Mouse (Mus musculus) kidney, postnatal 25 days (tissue): ENCODE data around the gene Tnpo1.

Experiments
- DNase-seq, 2 experiments: peaks; one replicate each; pipeline ENCODE4 v3.0.0; 2021; ENCODE audit warnings: mixed read lengths in 2 of 2

Tnpo1 gene

DNA sequence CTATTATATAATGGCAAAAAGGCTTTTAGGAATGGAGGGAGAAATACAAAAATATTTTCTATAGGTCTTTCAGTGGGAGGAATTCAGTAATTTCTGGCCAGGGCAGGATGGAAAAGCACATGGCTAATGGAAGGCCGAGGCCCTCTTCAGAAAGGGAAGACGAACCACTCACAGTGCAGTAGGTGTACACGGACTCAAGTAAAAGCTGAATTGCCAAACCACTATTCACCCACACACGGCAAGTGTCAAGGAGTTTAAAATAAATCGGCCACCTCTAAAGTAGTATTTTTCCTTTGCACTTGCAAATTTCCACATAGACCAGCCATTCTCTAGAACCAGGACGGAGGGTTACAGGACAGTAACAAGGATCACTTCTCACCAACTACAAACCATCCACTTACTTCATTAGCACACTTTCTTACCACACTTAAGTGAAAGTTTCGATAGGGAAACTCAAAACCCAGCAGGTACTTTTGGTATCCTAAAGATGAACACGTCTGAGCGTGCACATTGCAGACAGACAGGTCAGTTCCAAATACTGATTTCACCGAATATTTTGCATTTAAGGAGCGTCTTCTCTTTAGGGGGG lies 1.2 kb downstream of the Tnpo1 start:
- DNase-seq: no peak

DNA sequence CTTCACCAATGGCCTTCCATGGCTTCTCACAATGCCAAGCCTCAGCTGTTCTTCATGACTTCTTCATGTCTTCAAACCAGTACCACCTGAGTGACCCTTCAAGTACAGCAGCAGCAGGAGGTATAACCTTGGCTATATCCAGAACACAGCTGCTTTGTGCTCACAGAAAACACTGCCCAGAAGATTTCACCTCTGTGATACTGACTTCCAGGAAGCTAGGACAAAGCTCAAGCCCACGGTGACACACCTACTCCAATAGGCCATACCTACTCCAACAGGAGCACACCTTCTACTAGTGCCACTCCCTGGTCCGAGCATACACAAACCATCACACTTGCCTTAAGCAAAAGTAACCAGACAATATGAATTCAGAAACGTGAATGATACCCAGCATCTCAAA lies 3.4 kb downstream of the Tnpo1 start:
- no peak for DNase-seq

DNA sequence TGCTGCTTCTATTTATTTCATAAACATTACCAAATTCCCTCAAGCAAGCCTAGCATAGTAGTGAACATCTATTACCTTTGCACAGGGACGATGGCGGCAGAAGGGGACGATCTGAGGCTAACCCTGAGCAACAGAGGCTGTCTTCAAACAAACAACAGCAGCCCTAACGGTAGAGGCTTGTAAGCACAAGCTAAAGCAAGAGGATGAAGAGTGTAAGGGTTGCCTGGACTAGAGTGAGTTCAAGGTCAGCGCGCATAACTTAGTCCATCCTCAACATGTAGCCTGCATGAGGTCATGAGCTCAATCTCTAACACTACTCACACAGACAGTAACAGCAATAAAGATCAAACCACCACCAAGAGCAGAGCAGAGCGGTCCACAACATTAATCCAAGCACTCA lies 4.9 kb downstream of the Tnpo1 start:
- DNase-seq: no peak

DNA sequence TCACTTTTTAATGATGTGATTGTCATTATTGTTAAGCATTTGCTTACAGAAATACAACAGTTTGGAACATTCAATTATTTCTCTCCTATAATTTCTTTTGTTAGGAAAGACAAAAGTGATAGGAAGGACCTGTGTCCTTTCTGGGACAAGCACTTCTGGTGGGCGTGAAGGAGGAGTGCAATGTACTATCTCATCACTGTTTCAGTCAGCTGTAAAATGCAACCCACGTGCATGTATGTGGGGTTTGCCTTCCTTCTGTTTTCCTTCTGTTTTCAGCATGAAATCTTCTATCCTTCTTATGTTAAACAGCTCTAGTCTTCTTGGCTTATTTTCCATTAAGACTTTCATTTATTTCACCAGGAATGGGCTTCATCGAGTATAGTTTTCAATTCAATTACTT lies 5.9 kb downstream of the Tnpo1 start:
- DNase-seq: no peak

DNA sequence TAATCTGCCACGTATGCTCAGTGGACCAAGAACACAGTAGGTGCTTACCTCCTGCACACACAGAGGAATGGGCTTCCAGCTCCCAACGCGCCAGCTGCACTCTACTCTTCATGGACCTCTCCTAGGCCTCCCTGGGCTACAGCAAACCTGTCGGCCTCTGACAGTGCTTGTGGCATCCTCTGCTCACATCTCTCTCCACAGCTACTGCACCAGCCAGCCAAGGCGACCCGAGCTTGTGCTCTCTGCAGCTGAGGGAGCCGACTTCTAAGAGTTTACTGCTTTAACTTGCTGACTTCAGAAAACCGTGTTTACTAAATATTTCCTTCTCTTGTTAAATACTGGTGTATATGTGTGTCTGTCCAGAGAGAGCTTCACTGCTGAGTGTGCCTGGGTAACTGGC lies 6.5 kb downstream of the Tnpo1 start:
- no peak for DNase-seq

DNA sequence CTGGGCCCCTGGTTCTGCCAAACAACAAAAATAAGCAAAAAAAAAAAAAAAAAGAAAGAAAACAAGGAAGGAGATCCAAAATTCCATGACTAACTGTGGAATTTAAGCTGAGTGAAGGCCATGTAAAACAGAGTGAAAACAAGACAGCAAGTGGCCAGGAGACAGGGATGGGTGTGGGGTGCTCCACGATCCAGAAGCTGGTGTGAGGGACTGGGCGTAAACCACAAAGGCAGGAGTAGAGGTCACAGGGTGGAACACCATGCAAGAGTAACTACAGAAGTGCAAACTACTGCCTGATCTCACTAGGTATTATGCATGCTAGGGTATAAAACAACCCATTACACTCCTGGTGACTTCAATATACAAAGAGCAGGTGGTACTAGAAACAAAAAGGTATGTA lies 8.3 kb downstream of the Tnpo1 start:
- peak in 1 of 2 experiments; percentile 54 for DNase-seq

DNA sequence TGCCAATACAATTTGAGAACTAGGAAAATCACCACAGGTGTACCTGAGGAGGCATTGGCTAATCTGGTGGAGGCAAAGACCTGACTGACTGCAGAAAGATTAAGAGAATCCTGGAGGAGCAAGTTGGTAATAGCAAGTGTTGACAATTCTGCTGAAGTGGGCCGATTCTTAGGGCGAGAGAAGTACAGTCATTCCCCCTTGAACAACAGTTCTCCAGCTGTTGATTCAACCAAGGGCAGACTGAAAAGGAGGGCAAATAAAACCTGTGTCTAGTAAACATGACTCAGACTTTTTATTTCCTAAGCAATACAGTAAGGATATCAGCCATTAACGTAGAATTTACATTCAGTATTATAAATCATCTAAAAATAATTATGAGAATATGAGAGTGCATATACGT lies 10.6 kb downstream of the Tnpo1 start:
- no peak for DNase-seq

DNA sequence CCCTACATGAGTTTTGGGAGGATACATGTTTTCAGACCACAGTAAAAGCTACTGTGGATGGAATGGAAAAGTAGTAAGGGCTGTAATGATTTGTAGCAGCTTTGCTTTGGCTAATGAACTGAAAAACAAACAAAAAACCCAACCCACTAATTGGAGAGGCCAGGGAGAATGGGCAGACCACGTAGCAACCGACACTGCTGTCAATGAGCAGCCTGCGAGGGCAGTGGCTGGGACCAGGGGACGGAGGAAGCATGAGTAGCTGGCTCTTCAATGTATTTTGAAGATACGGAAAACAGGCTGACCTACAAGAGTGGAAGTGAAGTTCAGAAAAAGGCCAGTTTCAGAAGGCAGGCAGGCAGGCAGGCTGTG lies 11.4 kb downstream of the Tnpo1 start:
- no peak for DNase-seq

DNA sequence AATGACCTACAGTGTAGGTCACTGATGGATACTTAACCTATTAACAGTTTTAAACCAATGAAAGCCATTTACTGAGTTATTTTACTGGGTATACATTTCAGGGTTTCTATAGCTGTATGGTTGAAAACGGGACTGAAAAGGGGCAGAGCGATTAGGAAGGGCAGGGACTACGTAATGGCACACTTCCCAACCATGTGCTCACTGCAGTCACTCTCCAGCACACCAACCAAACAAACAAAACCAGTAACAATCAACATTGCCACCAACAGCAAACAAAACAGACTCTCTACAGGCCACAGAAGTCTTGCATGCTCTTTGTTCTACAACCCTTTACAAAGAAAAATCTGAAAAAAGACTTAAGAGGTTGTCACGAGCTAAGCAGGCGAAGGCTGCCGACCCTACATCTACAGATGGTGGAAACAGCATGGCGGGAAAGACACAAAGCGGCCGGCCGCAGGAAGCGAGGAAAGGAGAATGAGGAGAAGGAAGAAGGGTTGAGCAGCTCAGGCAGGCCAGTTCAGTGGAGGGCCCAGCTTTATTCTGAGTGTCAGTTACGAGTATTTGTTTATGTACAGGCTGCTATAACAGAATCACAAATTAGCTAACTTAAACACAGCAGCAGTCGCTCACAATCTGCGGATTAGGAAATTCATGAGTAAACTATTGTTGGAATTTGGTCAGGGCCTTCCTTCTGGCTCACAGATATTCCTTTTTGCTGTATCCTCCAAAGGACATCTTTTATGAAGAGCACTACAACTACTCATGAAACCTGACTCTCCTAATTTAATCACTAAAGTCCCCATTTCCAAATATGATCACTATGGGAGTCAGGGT lies 12.0 kb downstream of the Tnpo1 start:
- no peak for DNase-seq

DNA sequence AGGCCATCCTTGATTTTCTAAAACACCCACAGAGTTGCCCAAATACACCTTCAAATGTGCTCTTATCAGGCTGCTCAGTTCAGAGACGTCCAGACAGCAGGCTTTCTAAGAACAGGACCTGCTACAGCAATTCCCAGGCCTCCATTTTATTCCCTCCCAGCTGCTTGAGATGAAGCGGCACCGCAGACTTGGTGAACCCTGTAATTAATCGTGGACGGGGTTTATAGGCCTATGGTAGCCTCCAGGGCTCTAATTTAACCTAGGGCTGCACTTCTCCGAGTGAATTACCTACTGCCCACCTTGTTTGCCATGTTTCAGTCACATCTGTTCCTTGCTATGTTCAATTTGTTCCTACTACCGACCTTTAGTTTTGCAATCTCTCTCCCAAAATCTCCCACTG lies 13.0 kb downstream of the Tnpo1 start:
- DNase-seq: no peak

DNA sequence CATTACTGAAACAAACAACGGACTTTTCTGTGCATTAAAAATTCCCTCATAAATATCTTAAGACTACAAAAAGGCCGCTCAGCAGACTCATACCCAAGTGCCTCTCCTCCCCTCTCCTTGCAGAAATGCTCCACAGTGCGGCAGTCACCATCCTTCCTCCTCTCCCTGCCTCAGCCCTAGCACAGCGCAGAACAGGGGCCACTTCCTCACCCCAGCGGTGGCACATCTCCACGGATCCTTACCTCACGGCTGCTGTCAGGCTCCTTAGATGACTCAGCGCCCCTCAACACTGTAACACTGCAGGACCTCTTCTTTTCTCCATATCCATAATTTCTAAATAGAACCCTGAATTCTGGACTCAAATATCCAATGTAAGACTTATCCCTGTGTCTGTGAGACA lies 13.6 kb downstream of the Tnpo1 start:
- DNase-seq: no peak

DNA sequence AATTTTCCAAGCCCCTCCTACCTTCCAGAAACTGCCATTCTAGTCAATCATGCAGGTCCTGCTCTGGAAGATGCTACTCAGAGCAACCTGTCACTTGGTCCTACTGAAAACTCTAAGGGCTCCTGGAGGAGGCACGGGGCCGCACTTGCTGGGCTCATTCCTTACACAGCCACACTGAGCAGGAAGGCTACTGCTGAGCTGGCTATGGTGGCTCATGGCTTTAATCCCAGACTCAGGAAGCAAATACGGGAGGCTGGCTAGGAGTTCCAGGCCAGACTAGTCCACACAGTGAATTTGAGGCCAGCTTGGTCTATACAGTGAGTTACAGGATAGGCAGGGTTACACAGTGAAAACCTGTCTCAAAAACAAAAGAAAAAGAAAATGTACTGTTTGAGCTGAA lies 15.4 kb downstream of the Tnpo1 start:
- no peak for DNase-seq

DNA sequence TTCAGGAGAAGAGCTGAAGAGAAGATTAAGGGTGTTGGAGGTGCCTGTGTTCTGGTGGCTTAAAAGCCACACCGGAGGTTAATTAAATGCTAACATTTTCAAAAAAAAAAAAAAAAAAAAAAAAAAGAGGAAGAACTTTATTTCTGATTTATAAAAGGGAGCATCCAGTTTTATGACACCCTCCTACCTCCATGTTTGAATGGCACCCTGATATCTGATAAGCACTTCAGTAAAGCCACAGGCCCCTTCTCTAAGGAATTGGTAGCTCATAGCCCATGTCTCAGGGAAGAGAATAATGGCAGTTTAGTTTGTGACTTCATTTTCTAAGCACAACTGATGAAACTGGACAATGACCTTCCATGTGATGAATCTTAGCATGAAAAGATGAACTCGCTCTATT lies 21.6 kb downstream of the Tnpo1 start:
- no peak for DNase-seq

DNA sequence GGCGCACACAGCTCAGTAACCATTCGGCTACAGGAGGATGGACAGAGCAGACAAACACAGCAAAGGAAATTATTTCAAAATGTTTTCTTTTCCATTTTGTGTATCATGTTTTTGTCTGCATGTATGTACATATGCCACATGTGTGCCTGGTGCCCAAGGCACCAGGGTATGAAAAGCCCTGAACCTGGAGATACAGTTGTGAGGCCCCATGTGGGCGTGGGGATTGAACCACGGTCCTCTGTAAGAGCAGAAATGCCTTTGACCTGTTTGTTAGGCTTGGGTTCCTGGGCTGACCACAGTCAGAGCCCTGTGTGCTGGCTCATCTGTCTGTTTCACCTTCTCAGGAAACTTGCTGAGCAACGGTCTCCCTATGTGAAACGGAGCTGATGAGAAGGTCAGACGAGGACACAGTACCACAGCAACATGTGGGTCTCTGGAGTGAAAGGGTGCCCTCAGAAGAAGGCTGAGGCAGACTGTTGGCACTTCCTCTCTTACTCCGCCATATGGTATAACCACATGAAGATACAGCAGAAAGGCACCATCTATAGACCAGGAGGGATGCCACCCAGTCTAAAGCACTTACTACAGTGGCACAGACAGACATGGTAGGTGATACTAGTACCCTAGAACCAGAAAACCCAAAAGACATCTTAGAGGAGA lies 23.7 kb downstream of the Tnpo1 start:
- DNase-seq: no peak

DNA sequence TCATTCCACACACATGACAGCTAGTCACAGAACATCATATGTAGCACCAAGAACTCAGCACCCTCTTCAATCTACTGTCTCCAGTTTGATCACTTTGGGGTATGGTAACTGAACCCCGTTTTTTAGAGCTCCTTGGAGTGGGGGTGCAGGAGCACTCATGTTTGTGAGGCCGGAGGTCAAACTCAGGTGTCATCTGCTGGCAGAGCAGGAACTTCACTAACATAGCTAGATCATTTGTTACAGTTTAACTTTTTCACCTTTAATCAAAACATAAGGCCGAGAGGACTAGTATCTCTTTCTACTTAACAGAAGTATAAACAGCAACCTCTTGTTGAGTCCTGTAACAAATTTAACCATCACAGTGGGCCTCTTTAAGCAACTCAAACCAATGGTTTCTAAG lies 26.6 kb downstream of the Tnpo1 start:
- DNase-seq: peak; percentile 38 to 54

DNA sequence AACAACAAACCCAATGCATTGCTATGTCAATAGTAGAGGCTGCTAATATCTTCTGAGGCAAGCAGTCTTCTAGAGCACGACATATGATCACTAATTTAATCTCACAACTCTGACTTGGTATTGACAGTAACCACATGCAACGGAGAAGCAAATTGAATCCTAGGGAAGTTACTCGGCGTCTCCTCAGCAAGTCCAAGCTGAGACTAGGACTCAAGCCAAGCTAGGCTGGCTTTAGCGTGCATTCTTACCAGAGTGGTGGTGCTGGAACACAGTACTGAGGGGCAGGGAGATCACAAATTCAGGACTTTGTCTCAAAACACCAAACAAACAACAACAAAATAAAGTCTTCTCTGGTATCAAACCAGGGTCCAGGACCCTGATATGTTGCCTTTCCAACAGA lies 28.6 kb downstream of the Tnpo1 start:
- peak; percentile 39 to 48 for DNase-seq

DNA sequence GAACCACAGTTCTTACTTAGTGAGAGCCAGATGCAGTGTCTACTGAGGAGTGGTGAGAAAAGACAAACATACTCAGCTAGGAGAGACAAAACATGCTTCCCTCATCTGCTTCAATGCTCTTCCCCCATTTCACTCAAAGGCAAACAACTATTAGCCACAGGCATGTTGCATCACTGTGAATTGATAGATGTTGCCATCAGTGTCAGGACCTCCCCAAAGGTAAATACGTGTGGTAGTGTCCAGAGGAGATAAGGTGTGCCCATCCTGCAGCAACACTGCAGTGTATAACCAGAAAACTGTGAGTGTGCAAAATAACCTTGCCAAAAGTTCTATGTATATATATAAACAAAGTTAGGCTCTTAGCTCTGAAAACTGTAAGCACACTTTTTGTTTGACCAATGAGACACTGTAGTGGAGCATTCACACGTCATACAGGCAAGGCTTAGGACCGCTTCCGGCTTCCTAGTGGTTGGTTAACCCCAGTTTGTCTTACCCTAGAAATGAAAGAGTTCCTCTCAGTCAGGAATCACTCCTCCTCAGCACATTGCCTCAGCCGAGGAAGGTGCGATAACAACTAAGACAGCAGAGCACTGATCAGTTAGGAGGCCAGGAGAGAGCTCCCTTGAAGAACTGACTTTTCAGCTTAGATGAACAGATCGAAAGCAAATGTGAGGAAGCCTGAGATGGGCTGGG lies 29.6 kb downstream of the Tnpo1 start:
- no peak for DNase-seq

DNA sequence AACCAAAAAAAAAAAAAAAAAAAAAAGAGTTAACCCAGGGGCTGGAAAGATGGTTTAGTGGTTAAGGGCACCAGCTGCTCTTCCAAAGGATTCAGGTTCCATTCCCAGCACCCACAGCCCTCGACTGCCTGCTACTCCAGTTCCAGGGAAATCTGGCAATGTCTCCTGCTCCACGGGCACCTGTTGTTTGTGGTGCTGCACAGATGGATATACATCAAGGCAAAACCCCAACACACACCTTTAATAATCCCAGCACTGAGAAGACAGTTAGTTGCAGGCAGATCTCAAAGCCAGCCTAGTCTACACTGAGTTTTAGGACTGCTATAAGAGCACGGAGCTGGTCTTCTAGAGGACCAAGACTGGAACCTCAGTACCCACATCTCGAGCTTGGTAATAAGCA lies 30.2 kb downstream of the Tnpo1 start:
- DNase-seq: no peak

DNA sequence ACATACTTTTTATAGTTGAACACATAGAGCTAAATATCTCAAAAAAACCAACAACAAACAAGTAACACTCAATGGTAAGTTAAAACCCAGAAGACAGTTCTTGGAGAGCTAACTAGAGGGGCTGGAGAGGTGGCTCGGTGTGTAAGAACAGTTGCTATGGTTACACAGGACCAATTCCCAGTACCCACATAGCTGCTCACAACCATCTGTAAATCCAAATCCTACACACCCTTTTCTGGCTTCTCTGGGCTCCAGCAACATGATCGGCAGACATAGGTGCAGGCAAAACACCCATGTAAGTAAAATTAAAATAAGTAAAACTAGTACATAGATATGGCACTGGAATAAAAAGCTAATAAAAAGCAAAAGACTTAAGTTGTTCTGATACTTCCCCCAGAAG lies 31.3 kb downstream of the Tnpo1 start:
- no peak for DNase-seq

DNA sequence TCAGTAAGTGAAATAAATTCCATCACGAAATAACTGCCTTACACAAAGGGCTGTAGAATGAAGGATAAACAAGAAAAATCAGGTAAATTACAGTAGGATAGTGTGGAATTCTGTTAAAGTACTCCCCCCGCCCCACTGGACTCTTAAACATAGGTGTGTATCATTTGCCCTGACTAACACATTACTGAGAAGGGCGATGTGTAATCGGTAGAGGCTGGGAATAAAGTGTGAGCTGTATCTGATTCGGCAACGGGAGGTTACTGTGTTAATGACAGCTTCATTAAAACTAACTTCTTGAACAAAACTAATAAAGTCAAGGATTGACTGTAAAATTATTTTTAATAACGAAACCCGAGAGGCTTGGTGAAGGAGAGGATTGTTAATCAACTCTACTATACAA lies 34.7 kb downstream of the Tnpo1 start:
- no peak for DNase-seq

DNA sequence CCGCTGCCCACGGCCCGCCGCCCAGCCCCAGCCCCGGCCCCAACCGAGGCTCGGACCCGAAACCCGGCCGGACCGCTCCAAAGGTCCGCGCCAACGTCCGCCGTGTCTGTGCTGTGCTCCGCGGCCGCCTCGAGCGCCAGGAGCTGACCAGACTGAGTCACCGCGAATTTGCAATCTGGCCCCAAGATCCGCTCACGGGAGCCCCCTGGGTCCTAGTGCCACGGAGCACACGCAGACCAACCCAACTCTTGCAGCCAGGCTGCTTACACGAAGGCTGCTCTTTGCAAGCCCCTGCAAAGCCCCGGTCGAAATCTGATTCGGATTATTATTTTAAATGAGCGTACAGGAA lies 35.3 kb downstream of the Tnpo1 start:
- peak; percentile 88 to 92 for DNase-seq

DNA sequence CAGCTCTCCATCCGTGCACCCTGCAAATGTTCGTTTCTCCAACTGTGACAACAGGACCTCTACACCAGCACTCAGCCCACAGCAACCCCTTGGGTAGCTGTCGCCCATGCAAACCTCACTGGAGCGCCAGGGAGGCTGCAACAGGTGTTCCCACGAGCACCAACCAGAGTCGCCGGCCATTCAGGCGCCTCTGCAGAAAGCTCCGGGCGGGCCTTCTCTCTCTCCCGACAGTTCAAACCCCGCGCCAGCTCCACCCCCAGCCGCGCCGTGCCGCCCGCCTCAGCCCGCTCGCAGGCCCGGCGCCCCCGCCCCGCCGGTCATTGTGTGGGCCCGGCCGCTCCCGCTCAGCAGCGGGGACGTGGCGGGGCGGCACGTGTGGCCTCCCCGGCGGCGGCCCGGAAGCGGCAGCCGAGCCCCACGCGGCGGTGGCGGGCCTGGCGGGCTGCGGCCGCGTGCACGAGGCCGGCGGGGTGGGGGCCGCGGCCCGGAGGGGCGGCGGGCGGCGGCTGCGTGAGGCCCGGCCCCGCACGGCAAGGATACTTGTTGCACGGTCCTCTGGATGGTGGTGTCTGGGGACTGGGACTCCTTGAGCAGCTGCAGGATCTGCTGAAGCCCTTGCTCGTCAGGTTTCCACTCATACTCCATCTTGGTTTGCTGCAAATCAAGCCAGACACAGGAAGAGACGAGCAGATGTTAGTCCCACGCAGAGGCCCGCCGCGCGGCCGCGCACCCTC lies 35.9 kb downstream of the Tnpo1 start:
- peak; percentile 62 to 76 for DNase-seq

DNA sequence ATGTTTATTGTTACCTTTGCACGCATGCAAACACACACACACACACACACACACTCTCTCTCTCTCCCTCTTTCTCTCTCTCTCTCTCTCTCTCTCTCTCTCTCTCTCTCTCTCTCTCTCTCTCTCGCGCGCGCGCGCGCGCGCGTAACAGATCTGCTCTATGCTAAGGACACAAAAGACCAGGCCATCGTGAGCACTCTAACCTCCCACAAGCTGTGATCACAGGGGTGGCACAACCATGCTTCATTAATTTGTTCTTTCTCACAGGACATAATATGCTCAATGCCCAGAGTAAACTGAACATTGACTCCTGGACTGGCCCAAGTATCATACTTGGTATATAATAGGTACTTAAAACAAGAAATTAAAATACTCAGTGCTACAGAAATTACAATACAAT lies 37.0 kb downstream of the Tnpo1 start:
- DNase-seq: no peak
